Mouse (Mus musculus): Measurements from ENCODE around the gene Sap30bp. TPM values are rescaled to one million over a fixed set of nuclear protein-coding genes. Genes with fewer than 3 reads are reported as not detected.

Gene Sap30bp
- polyA plus RNA-seq, 1 experiment from 2014 or later, result 52.5 TPM

DNA sequence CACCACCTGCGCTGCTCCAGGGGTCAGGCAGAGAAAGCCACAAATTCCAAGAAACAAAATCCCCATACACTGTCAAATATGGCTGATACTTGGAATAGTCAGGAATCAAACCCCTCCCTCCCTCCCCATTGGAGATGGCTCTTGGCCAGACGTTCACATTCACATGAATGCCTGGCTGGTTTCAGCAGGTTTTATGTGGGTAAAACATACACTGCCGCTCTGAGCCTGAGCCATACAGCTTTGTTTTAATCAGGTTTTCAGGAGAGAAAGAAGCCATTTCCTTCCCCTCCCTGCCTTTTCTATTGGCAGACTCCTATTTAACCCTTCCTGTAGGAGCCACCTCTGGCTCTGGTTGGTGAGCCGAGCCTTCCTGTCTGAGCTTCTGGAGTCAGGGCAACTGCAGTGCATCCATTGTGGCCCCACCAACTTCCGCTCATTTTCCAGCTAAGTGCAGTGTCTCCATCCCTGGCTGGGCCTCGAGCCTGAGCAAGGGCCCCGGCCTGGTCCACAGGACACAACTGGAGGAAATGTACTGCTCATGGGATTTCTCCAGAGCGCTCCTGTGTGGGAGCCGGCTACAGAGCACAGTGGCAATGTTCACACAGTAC is 13.2 kb downstream of the Sap30bp start:
- peaks cover 100% of the 10 kb centered on the region for H3K36me3 ChIP-seq
- H3K4me3 ChIP-seq, result no peak overlapping the region
- no peak for DNase-seq (ENCODE audit: low spot score)
- H3K27me3 ChIP-seq (ENCODE audit: insufficient read depth, poor library complexity, severe bottlenecking), result no peaks in the 10 kb centered on the region
- no peaks in the 10 kb centered on the region for H3K4me1 ChIP-seq (replicated peaks)
- WGBS, result 90% methylated on average over 9 of the region's 9 CpGs
- no peaks in the 10 kb centered on the region for H3K9me3 ChIP-seq
- H3K27ac ChIP-seq, result no peak overlapping the region

DNA sequence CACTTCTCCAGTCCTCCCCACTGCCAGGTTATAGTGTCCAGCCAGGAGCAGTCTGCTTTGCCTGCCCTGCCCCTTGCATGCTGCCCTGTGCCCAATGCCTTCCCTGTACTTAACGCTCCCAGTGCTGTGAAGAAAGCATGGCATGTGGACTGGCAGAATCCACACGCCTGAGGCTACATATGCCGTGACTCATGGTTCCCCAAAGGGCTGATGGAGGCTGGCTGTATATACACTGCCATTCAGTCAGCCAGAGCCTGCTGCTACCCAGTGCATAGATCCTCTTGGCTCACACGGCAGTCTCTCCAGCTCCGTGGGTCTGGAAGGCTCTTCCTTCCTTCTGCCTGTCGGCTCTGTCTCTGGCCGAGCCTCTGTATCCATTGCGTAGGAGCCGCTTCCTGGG is 15.2 kb downstream of the Sap30bp start:
- H3K4me1 ChIP-seq (replicated peaks), result no peaks in the 10 kb centered on the region; the same call in 1 of the 2 replicates
- DNase-seq (ENCODE audit: low spot score), result no peak
- H3K36me3 ChIP-seq, result peaks cover 100% of the 10 kb centered on the region
- no peak overlapping the region for H3K27ac ChIP-seq
- no peaks in the 10 kb centered on the region for H3K9me3 ChIP-seq
- no peak overlapping the region for H3K4me3 ChIP-seq
- H3K27me3 ChIP-seq (ENCODE audit: insufficient read depth, poor library complexity, severe bottlenecking), result peaks cover under 1% of the 10 kb centered on the region; the same call in 1 of the 2 replicates
- WGBS, result 95% methylated on average over 9 of the region's 9 CpGs

DNA sequence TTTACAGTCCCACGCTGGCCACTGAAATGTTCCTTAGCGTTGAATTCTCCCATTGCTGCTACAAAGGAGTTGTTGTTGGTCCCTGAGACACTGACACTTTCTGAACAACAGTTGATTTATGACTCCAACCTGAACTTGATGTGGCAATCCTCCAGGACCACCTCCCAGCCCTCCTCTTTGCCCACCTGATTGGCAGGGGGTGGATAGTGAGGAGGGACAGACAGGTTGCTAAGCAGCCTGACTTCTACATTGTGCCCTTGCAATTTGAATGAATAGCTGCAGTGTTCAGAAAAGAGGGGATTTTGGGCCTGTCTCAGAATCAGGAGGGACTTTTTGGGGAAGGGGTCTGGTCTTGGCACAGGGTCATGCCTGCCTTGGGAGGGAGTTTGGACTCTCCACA is 17.6 kb downstream of the Sap30bp start:
- Histone ChIP-seq H3K27me3 (ENCODE audit: insufficient read depth, poor library complexity, severe bottlenecking) (peaks cover 22% of the 10 kb centered on the region), H3K27ac (no peak overlapping the region), H3K4me1 (replicated peaks) (peaks cover 11% of the 10 kb centered on the region), H3K9me3 (no peaks in the 10 kb centered on the region), H3K4me3 (no peak overlapping the region), H3K36me3 (peaks cover 100% of the 10 kb centered on the region)
- 90% methylated on average over 2 of the region's 2 CpGs for WGBS
- DNase-seq (ENCODE audit: low spot score), result no peak

DNA sequence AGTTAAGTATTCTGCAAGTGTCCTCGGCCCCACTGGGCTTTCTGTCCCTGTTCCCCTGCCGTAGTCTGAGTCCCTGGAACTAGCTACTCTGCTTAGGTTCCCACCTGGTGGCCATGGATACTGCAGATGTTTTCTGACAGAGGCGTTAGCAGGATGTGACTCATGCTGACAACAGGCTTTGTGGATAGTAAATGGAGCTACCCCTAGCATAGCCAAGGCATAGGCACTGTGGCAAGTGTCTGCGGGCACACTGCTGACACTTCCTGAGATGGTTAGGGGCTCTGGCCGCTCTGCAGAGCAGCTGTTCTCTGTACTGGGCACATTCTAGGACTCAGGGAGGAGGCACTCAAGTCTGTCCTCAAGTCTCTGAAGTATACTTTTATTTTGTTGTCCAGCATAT is 21.6 kb downstream of the Sap30bp start:
- H3K27ac ChIP-seq, result no peak overlapping the region
- H3K27me3 ChIP-seq (ENCODE audit: insufficient read depth, poor library complexity, severe bottlenecking), result peaks cover 41% of the 10 kb centered on the region
- DNase-seq (ENCODE audit: low spot score), result no peak
- H3K4me1 ChIP-seq (replicated peaks), result peaks cover 36% of the 10 kb centered on the region
- no peaks in the 10 kb centered on the region for H3K9me3 ChIP-seq
- peaks cover 94% of the 10 kb centered on the region for H3K36me3 ChIP-seq
- H3K4me3 ChIP-seq, result no peak overlapping the region
- WGBS, result 85% methylated on average over 5 of the region's 5 CpGs

DNA sequence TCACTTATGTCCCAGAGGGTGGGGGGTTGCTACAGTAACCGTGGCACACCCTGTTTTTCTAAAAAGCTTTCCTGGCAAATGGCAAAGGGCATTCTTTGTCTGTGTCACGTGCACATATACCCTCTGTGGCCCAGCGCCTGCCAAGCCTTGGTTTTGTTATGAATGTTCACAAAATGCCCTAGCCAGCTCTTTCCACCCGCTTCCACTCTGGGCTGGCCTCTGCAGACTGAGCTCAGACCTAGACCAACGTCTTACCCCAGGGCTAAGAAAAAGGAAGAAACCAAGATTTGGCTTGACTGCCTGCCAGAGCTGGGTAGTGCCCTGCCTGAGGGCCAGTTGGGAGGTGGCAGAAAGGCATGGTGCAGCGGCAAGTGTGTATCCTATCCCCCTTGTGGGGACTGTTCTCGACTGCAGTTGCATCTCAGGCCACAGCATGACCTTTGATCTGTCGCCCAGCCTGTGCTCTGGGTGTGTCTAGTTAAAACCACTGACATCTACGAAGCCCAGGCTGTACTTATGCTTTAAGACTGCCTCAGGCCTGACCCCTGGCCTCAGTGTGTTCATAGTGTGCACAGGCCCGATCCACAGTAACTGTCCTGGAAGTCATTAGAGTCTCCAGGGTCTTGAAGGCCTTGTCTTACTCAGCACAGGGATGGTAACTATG is 22.2 kb downstream of the Sap30bp start:
- H3K27me3 ChIP-seq (ENCODE audit: insufficient read depth, poor library complexity, severe bottlenecking), result peaks cover 41% of the 10 kb centered on the region
- H3K4me3 ChIP-seq, result no peak overlapping the region
- WGBS, result 60% methylated on average over 10 of the region's 10 CpGs
- H3K27ac ChIP-seq, result peak overlapping the region; percentile 78
- peaks cover 94% of the 10 kb centered on the region for H3K36me3 ChIP-seq
- H3K4me1 ChIP-seq (replicated peaks), result peaks cover 36% of the 10 kb centered on the region
- no peak for DNase-seq (ENCODE audit: low spot score)
- no peaks in the 10 kb centered on the region for H3K9me3 ChIP-seq

DNA sequence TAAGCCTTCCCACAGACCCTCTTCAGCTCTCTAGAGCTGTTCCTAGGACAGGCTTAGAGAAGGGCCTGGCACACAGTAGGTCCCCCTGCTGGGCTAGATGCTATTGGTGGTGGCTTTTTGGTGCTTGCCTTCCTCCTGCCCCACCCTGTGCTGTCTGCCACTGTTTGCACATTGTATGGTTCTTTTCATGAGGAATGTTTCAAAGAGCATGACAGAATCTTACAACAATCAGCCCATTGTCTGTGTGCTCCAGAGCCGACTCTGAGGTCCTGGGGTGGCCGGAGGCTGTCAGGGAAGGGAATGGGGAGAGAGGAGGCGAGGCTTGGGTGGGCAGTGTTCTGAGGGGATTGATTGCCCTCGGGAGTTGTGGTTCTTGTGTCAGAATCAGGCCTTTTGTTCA is 23.4 kb downstream of the Sap30bp start:
- DNase-seq (ENCODE audit: low spot score), result peak; percentile 69
- Histone ChIP-seq H3K27ac (peak overlapping the region; percentile 78), H3K27me3 (ENCODE audit: insufficient read depth, poor library complexity, severe bottlenecking) (peaks cover 41% of the 10 kb centered on the region), H3K36me3 (peaks cover 94% of the 10 kb centered on the region), H3K4me3 (peak overlapping the region; percentile 9; the same call in 1 of the 2 replicates), H3K4me1 (replicated peaks) (peaks cover 36% of the 10 kb centered on the region), H3K9me3 (no peaks in the 10 kb centered on the region)
- WGBS, result 15% methylated on average over 4 of the region's 4 CpGs

DNA sequence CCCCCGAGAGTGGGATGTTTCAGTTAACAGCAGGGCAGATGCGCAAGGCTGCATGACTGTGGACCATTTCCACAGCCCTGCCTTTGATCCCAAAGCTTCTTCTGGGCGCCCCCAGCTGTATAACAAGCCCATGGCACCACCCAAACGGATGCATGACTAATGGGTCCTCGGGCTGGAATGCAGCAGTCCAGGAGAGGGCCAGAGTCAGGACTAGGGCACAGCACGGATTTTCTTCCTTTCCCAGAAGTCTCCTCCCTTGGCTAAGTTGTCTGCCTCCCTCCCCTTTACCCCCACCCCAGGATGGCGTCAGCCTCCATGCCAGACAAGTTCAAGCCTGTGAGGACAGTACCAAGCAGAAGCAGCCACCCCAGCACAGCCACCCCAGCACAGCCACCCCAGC is 24.9 kb downstream of the Sap30bp start:
- peak overlapping the region; percentile 78 for H3K27ac ChIP-seq
- peaks cover 41% of the 10 kb centered on the region for H3K27me3 ChIP-seq (ENCODE audit: insufficient read depth, poor library complexity, severe bottlenecking)

DNA sequence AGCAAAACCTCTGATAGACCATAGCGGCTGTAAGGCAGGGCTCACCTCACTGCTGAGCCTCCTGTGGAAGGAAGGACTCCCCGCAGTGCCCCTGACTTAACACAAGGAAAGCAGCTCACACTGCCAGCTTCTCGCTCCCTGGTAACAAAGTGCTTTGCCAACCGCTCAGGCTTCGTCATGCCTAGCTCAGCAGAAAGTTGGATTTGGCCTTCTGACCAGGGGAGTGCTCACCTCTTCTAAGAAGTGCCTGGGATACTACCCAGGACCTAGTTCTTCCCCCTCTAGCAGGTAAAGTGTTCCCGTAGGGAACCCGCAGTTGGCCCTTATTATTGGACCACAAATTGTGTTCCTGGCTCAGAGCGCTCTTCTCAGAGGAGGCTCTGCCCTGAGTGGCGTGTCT is 25.9 kb downstream of the Sap30bp start:
- Histone ChIP-seq H3K27ac (no peak overlapping the region), H3K4me3 (no peak overlapping the region), H3K4me1 (replicated peaks) (peaks cover 36% of the 10 kb centered on the region), H3K36me3 (peaks cover 94% of the 10 kb centered on the region), H3K27me3 (ENCODE audit: insufficient read depth, poor library complexity, severe bottlenecking) (peaks cover 35% of the 10 kb centered on the region), H3K9me3 (no peaks in the 10 kb centered on the region)
- WGBS, result 95% methylated on average over 9 of the region's 9 CpGs
- DNase-seq (ENCODE audit: low spot score), result no peak

More for the DNA sequence above, 24.9 kb downstream of the Sap30bp start:
- Histone ChIP-seq H3K36me3 (peaks cover 94% of the 10 kb centered on the region), H3K4me1 (replicated peaks) (peaks cover 36% of the 10 kb centered on the region), H3K4me3 (no peak overlapping the region), H3K9me3 (no peaks in the 10 kb centered on the region)
- DNase-seq (ENCODE audit: low spot score), result no peak
- 66% methylated on average over 7 of the region's 7 CpGs for WGBS

DNA sequence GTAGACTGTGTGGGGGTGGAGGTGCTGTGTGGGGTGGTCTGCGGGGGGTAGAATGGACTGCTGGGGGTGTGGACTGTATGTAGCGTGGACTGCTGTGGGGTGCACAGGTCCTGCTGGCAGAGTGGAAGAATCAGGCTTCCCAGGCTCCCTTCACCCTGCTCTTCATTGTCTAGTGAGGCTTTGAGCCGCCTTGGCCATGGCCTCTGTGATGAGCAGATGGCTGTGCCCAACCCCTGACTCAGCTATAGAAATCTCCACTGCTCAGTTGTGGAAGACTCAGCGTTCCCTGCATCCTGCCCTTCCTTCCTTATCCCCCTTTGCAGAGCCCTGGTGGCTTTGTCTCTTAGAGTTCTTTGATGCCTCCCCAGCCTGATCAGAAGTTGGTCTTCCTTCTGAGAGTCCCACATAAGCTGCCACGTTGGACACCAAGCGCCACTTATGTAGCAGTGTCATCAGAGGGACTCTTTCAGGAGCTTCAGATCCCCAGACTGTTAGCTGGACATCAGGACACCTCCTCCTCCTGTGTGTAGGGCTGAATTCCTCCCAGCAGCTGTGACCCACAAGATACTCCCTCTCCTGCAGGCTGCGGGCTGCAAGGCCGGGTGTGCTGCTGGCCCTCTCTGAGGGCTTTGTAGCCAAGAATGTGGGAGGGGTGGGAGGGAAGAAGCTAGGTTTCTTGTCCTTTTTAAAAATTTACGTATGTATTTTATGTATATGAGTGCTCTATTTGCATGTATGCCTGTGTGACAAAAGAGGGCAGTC is 29.8 kb downstream of the Sap30bp start:
- H3K27ac ChIP-seq, result no peak overlapping the region
- H3K4me3 ChIP-seq, result no peak overlapping the region
- H3K27me3 ChIP-seq (ENCODE audit: insufficient read depth, poor library complexity, severe bottlenecking), result peaks cover 8% of the 10 kb centered on the region
- no peaks in the 10 kb centered on the region for H3K9me3 ChIP-seq
- DNase-seq (ENCODE audit: low spot score), result no peak
- peaks cover 94% of the 10 kb centered on the region for H3K36me3 ChIP-seq
- WGBS, result 93% methylated on average over 9 of the region's 9 CpGs
- peaks cover 4% of the 10 kb centered on the region for H3K4me1 ChIP-seq (replicated peaks)

DNA sequence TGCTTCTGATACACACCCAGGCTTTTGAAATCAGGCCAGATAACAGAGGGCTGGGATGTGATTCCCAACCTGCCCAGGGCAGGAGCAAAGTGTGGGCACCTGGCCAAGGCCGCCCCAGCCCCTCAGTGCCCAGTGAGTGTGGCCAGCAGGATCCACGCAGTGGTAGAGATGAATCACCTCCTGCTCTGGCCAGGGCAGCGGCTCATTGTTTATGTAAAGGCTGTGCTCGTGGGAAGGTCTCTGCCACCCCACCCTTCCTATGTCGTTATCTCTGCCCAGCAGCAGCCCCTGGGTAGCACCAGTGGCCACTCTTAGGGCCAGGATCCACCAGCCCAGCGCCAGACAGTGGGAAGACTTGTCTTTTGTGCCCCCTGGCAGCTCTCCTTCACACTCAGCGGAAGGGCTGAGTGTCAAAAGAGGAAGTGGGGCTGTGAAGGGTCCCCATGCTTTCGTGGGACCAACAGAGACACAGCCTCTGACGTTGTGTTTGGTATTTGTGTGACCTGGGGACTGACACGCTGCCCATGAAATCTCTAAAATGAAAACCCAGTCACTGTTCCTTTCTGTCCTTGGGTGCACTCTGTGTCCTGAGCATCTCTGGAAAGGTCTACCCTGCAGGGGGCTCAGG is 32.0 kb downstream of the Sap30bp start:
- no peak for DNase-seq (ENCODE audit: low spot score)
- 91% methylated on average over 10 of the region's 10 CpGs for WGBS
- Histone ChIP-seq H3K27me3 (ENCODE audit: insufficient read depth, poor library complexity, severe bottlenecking) (no peaks in the 10 kb centered on the region), H3K4me1 (replicated peaks) (no peaks in the 10 kb centered on the region; the same call in 1 of the 2 replicates), H3K4me3 (no peak overlapping the region), H3K9me3 (no peaks in the 10 kb centered on the region), H3K36me3 (peaks cover 73% of the 10 kb centered on the region), H3K27ac (no peak overlapping the region)

DNA sequence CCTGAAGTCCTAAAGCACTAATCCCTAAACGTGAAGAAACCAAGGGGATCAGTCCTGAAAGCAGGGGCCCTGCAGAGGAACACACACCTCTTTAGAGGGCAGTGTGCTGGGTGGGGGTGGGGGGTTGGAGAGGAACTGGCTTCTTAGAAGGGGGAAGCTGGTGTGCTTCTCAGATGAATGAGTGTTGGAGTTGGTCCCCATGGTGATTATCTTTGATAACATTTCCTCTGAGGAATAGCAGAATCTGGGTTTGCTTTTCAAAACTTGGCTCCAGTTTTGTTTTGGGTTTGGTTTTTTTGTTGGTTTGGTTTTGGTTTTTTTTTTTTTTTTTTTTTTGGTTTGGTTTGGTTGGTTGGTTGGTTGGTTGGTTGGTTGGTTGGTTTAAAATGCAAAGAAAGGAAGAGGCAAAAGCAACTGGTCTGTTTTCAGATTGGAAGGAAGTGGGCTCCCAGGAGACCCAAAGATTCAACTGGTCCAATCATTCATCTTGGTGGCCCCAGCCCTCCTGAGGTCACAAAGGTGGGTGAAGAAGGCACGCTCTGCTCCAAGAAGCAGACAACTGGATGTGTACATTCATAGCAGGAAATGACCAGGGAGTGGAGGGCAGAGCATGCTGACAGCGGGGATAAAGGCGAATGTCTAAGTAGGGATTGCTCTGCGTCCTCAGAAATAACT is 35.8 kb downstream of the Sap30bp start:
- H3K27me3 ChIP-seq (ENCODE audit: insufficient read depth, poor library complexity, severe bottlenecking), result peaks cover 11% of the 10 kb centered on the region
- no peak overlapping the region for H3K27ac ChIP-seq
- peaks cover 36% of the 10 kb centered on the region for H3K36me3 ChIP-seq
- no peak overlapping the region for H3K4me3 ChIP-seq
- WGBS, result 70% methylated on average over 5 of the region's 5 CpGs
- DNase-seq (ENCODE audit: low spot score), result no peak
- no peaks in the 10 kb centered on the region for H3K9me3 ChIP-seq
- H3K4me1 ChIP-seq (replicated peaks), result peaks cover 11% of the 10 kb centered on the region

DNA sequence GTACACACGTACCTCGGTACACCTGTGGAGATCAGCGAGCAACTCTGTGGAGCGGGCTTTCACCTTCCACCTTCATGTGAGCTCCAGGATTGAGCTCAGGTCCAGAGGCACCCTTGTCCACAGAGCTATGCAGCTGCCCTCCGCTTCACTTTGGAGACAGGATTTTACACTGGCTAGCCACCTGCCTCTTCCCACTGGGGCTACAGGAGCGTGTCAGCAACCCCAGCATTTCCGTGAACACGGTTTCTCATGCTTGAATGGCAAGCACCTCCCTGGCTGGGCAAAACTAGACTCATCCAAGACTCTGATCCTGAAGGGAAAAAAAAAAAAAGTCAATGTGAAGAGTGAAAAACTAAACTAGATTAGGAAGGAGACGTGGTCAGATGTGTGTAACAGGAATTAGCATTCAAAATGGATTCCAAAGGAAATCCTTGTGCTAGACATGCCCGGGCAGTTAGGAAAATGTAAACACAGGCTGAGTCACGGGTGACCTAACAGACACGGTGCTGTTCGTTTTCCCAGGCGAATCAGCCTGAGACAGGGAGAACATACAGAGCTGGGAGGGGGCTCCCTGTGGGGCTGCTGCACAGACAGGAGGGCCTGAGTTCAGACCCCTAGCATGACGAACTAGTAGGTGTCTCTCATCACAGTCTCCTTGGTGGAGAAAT is 37.1 kb downstream of the Sap30bp start:
- Histone ChIP-seq H3K4me1 (replicated peaks) (peaks cover 20% of the 10 kb centered on the region), H3K27ac (no peak overlapping the region), H3K27me3 (ENCODE audit: insufficient read depth, poor library complexity, severe bottlenecking) (peaks cover 24% of the 10 kb centered on the region), H3K4me3 (no peak overlapping the region), H3K36me3 (peaks cover 23% of the 10 kb centered on the region), H3K9me3 (no peaks in the 10 kb centered on the region)
- no peak for DNase-seq (ENCODE audit: low spot score)
- WGBS, result 71% methylated on average over 15 of the region's 15 CpGs
